In genomic region chr10:70540456-70541195, GRCm38 (mm10) we compare ENCODE assay signal across 12 mouse cellular contexts.
DNase-seq lines count a peak whose midpoint lies in the region; ATAC-seq lines count a peak whose summit lies in the region.
"Had no signal": no experiment of that assay in that cellular context is flagged by ENCODE, and none has a peak within 500 bp of the region (broad histone marks: within the 10 kb centered on the region; RNA-seq: fewer than 3 reads in every experiment).

No protein-coding gene starts in this region.

- 85% methylated on average over 9 of the region's 9 CpGs for WGBS in hindbrain, embryonic 10.5 days
- 87% methylated on average over 9 of the region's 9 CpGs for WGBS in hindbrain, embryonic 13.5 days
- 82% methylated on average over 9 of the region's 9 CpGs for WGBS in embryonic facial prominence, embryonic 10.5 days

- no peak overlapping the region for H3K27ac ChIP-seq in hindbrain, embryonic 10.5 days
- no peak overlapping the region for H3K27ac ChIP-seq in hindbrain, embryonic 13.5 days
- H3K27ac ChIP-seq in embryonic facial prominence, embryonic 10.5 days (replicated peaks): no peak overlapping the region
- H3K27ac ChIP-seq: hindbrain, embryonic 15.5 days; limb, embryonic 12.5 days had no signal

- no peaks in the 10 kb centered on the region for H3K27me3 ChIP-seq in hindbrain, embryonic 10.5 days (ENCODE audit: insufficient read depth, poor library complexity, severe bottlenecking)
- no peaks in the 10 kb centered on the region for H3K27me3 ChIP-seq in hindbrain, embryonic 13.5 days
- H3K27me3 ChIP-seq in embryonic facial prominence, embryonic 10.5 days (replicated peaks; ENCODE audit: low read depth, poor library complexity, severe bottlenecking): no peaks in the 10 kb centered on the region
- H3K27me3 ChIP-seq: hindbrain, embryonic 15.5 days; limb, embryonic 12.5 days had no signal

- ATAC-seq in hindbrain, embryonic 13.5 days (ENCODE audit: low FRiP score): no peak
- no peak for ATAC-seq in CD4-positive, CD25-positive, alpha-beta regulatory T cell, adult 4 months
- ATAC-seq: activated CD4-positive, CD25-positive, alpha-beta regulatory T cell, adult 4 months had no signal

- no peak overlapping the region for H3K4me2 ChIP-seq in hindbrain, embryonic 13.5 days
- H3K4me2 ChIP-seq: hindbrain, embryonic 15.5 days; limb, embryonic 12.5 days had no signal

- H3K36me3 ChIP-seq in hindbrain, embryonic 10.5 days: peaks cover 64% of the 10 kb centered on the region
- peaks cover 71% of the 10 kb centered on the region for H3K36me3 ChIP-seq in hindbrain, embryonic 13.5 days
- peaks cover 7% of the 10 kb centered on the region for H3K36me3 ChIP-seq in embryonic facial prominence, embryonic 10.5 days (replicated peaks)

- H3K9ac ChIP-seq in hindbrain, embryonic 13.5 days: no peak overlapping the region
- H3K9ac ChIP-seq: hindbrain, embryonic 15.5 days; limb, embryonic 12.5 days had no signal

- no peaks in the 10 kb centered on the region for H3K9me3 ChIP-seq in hindbrain, embryonic 10.5 days
- no peaks in the 10 kb centered on the region for H3K9me3 ChIP-seq in hindbrain, embryonic 13.5 days
- H3K9me3 ChIP-seq in embryonic facial prominence, embryonic 10.5 days: no peaks in the 10 kb centered on the region
- H3K9me3 ChIP-seq: hindbrain, embryonic 15.5 days; limb, embryonic 12.5 days had no signal

- DNase-seq in hindbrain, embryonic 10.5 days (ENCODE audit: low spot score): peak; percentile 10
- DNase-seq in ovary, postnatal 14 days (ENCODE audit: low spot score): peak; percentile 13
- no peak for DNase-seq in ovary, postnatal 36 days (ENCODE audit: low spot score)
- DNase-seq in embryonic facial prominence, embryonic 10.5 days (ENCODE audit: low spot score): peak; percentile 38
- DNase-seq in telencephalon, adult 2 months (ENCODE audit: low read depth, low spot score): peak; percentile 21
- no peak for DNase-seq in adrenal gland, adult 8-10 months

- H3K4me1 ChIP-seq in hindbrain, embryonic 10.5 days (replicated peaks): no peaks in the 10 kb centered on the region
- H3K4me1 ChIP-seq in hindbrain, embryonic 13.5 days (replicated peaks): no peaks in the 10 kb centered on the region
- H3K4me1 ChIP-seq in embryonic facial prominence, embryonic 10.5 days: no peaks in the 10 kb centered on the region
- H3K4me1 ChIP-seq: hindbrain, embryonic 15.5 days; limb, embryonic 12.5 days had no signal

- H3K4me3 ChIP-seq in hindbrain, embryonic 10.5 days: no peak overlapping the region
- H3K4me3 ChIP-seq in hindbrain, embryonic 13.5 days: no peak overlapping the region
- no peak overlapping the region for H3K4me3 ChIP-seq in embryonic facial prominence, embryonic 10.5 days
- H3K4me3 ChIP-seq: erythroblast, embryonic 14.5 days; hindbrain, embryonic 15.5 days; limb, embryonic 12.5 days had no signal

Comparison
In these comparisons a context has a peak if more than half of its experiments do, and no peak if none do; other contexts are left out.
1. DNase-seq: peak in hindbrain, embryonic 10.5 days (single experiment), ovary, postnatal 14 days (single experiment), embryonic facial prominence, embryonic 10.5 days (single experiment) and telencephalon, adult 2 months (single experiment); none in ovary, postnatal 36 days (single experiment) and adrenal gland, adult 8-10 months (single experiment).